Comparison of ENCODE assay signal across 9 mouse cellular contexts in genomic region chr17:81481843-81482490, GRCm38 (mm10). TPM values are rescaled to one million over a fixed set of nuclear protein-coding genes. Genes with fewer than 3 reads are reported as not detected.
DNase-seq lines count a peak whose midpoint lies in the region; ATAC-seq lines count a peak whose summit lies in the region.
"Had no signal": no experiment of that assay in that cellular context is flagged by ENCODE, and none has a peak within 500 bp of the region (broad histone marks: within the 10 kb centered on the region; RNA-seq: fewer than 3 reads in every experiment).

No protein-coding gene starts in this region.

- peak; percentile 17 for DNase-seq in adrenal gland, postnatal 25 days
- peak; percentile 69 for DNase-seq in cerebellum, adult 11-12 months
- peak; percentile 85 for DNase-seq in gastrocnemius, postnatal 25 days
- no peak for DNase-seq in hindbrain, embryonic 14.5 days (ENCODE audit: low spot score)
- DNase-seq in frontal cortex, postnatal 36 days (ENCODE audit: low spot score in 2 of 2): no peak
- DNase-seq in layer of hippocampus, postnatal 10 days (ENCODE audit: low spot score in 2 of 2): no peak
- no peak for DNase-seq in limb, embryonic 10.5 days (ENCODE audit: low spot score)

- H3K9me3 ChIP-seq in hindbrain, embryonic 14.5 days (ENCODE audit: control insufficient read depth, low read length): no peaks in the 10 kb centered on the region
- no peaks in the 10 kb centered on the region for H3K9me3 ChIP-seq in limb, embryonic 10.5 days (replicated peaks)
- H3K9me3 ChIP-seq: embryonic facial prominence, embryonic 12.5 days; limb, embryonic 13.5 days had no signal

- 50% methylated on average over 11 of the region's 11 CpGs for WGBS in hindbrain, embryonic 14.5 days
- 86% methylated on average over 11 of the region's 11 CpGs for WGBS in limb, embryonic 10.5 days

- no peak overlapping the region for H3K4me3 ChIP-seq in hindbrain, embryonic 14.5 days (replicated peaks; ENCODE audit: low read length)
- no peak overlapping the region for H3K4me3 ChIP-seq in limb, embryonic 10.5 days
- H3K4me3 ChIP-seq: embryonic facial prominence, embryonic 12.5 days; limb, embryonic 13.5 days had no signal

- peak overlapping the region; percentile 43; the same call in 1 of the 2 replicates for H3K27ac ChIP-seq in hindbrain, embryonic 14.5 days
- no peak overlapping the region for H3K27ac ChIP-seq in limb, embryonic 10.5 days
- H3K27ac ChIP-seq: embryonic facial prominence, embryonic 12.5 days; limb, embryonic 13.5 days had no signal

- 0 out of 2 replicates have a peak, but pooled peaks have one; percentile 28 for ATAC-seq in hindbrain, embryonic 14.5 days (ENCODE audit: low FRiP score)

- no peak overlapping the region for H3K4me2 ChIP-seq in hindbrain, embryonic 14.5 days (replicated peaks)
- H3K4me2 ChIP-seq: embryonic facial prominence, embryonic 12.5 days; limb, embryonic 13.5 days had no signal

- peaks cover 29% of the 10 kb centered on the region for H3K4me1 ChIP-seq in hindbrain, embryonic 14.5 days (replicated peaks; ENCODE audit: control insufficient read depth, insufficient read depth, low read length)
- H3K4me1 ChIP-seq in limb, embryonic 10.5 days: peaks cover 6% of the 10 kb centered on the region

- no peaks in the 10 kb centered on the region for H3K36me3 ChIP-seq in hindbrain, embryonic 14.5 days (replicated peaks; ENCODE audit: control insufficient read depth, insufficient read depth)
- H3K36me3 ChIP-seq in limb, embryonic 10.5 days: no peaks in the 10 kb centered on the region
- H3K36me3 ChIP-seq: embryonic facial prominence, embryonic 12.5 days; limb, embryonic 13.5 days had no signal

- no peak overlapping the region for H3K9ac ChIP-seq in hindbrain, embryonic 14.5 days
- H3K9ac ChIP-seq: embryonic facial prominence, embryonic 12.5 days; limb, embryonic 13.5 days had no signal

- no peaks in the 10 kb centered on the region for H3K27me3 ChIP-seq in hindbrain, embryonic 14.5 days (ENCODE audit: control insufficient read depth, insufficient read depth, low read length)
- no peaks in the 10 kb centered on the region for H3K27me3 ChIP-seq in limb, embryonic 10.5 days (ENCODE audit: low read depth, poor library complexity, severe bottlenecking)
- H3K27me3 ChIP-seq: limb, embryonic 13.5 days had no signal

RNA-seq across cellular contexts. Expression of gene Gm11096, which starts 40.4 kb away (rescaled TPM):
- total RNA-seq in adrenal gland, postnatal 25 days (2021): not detected in 2 replicates
- total RNA-seq in gastrocnemius, postnatal 25 days (2021): not detected
- not detected in 2 replicates for polyA plus RNA-seq in hindbrain, embryonic 14.5 days (2014; fragmentation: Nextera tagmentation; extraction: Ambion mirVana)
- not detected for total RNA-seq in layer of hippocampus, postnatal 10 days (2021)
- polyA plus RNA-seq in limb, embryonic 10.5 days (2016; fragmentation: Nextera tagmentation; extraction: Ambion mirVana): not detected in 2 replicates
- polyA plus RNA-seq: embryonic facial prominence, embryonic 12.5 days; limb, embryonic 13.5 days had no signal

Comparison
In these comparisons a context has a peak if more than half of its experiments do, and no peak if none do; other contexts are left out.
1. DNase-seq: peak in adrenal gland, postnatal 25 days (single experiment), cerebellum, adult 11-12 months (single experiment) and gastrocnemius, postnatal 25 days (single experiment); none in hindbrain, embryonic 14.5 days (single experiment), frontal cortex, postnatal 36 days (0 of 2), layer of hippocampus, postnatal 10 days (0 of 2) and limb, embryonic 10.5 days (single experiment).